Mouse (Mus musculus): ENCODE results near the gene Mef2d. TPM values are rescaled to one million over a fixed set of nuclear protein-coding genes. Genes with fewer than 3 reads are reported as not detected.
A peak's percentile ranks its signal among the peaks of the same experiment; 100 is the strongest.
"Not testable (repeated sequence)": the region's sequence is repeated elsewhere in the genome, so short reads cannot be mapped to it uniquely, and the experiment has no call there.

Mef2d gene
- total RNA-seq, 4 experiments from 2014 or later = 190 to 208 (median 194) TPM

DNA sequence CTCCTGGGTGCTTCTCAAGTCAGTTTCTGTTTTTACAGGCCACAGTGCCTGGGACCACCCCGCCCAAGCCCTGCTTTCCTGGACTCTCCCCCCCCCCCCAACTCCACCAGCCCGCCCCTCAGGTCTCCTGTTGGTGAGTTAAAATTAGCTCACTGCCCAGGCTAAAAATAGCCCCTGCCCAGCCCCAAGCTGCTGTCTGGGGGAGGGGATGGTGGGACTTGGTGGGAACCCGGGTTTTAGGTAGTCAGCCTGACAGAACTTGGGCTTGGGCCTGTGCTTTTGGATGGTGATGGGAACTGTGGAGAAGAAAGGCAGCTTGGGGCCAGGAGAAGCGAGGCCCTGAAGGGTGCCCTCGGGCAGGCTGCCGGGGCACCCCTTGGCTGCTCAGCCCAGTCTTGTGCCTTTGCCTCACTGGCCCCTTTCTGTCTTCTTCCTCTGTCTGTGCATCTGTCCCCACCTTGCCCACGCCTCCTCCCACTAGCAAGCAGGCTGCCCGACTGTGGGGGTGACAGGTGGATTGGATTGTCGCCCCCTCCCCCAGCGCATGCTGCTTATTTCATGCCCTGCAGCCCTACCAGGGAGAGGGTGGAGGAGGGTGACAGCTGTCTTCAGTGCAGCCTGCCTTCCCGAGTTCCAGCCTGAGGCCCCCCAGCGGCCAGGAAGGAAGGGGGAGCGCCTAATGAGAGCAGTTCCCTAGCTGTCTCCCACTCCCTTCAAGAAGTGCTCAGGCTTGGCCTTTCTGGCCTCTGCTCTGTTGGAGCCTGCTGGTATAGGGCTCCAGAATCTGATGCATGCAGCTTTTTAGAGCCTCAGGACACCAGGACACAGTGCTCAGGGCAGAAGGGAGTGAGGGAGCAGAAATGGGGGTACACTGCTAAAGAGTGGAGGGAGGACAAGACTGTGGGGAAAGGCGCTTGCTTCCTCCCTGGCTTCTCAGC, 8.2 kb downstream of the Mef2d start:
- peak in 1 of 2 experiments; percentile 85 for DNase-seq (ENCODE audit: low spot score in 2 of 2)

DNA sequence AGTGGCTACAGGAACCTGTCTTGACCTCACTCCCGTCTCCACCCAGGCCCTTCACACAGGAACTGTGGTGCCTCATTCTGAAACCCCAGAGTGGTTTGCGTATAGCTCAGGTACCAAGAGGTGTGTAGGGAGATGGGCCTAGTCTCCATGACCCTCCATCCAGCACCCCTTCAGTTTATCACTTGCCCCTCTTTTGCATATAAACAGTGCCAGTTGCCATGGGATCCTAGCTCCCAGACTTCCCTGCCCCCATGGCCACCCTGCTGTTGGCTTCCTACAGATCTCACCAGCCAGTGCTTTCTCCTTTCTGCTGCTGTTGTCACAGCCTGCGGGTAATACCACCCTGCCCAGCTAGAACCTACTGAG, 8.8 kb downstream of the Mef2d start:
- DNase-seq (ENCODE audit: low spot score in 2 of 2) = no peak

DNA sequence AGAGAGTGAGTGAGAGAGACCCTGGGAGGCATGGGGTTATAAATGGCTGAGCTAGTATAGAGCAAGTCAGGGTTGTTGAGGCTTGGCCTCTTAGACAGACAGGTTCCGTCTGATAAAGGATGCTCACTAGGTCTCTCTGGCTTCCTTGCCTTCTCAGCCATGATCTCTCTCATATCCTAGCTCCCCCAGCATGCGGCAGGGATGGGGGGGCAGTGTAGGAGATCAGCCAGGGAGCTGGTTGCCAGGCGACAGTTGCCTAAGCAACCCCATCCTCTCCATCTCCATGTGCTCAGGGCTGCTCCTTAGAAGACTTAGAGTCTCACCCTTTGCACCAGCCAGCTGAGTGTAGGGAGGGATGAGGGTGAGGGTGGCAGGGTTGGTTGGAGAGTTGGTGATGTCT, 9.9 kb downstream of the Mef2d start:
- peak; percentile 81 to 90 for DNase-seq (ENCODE audit: low spot score in 2 of 2)

DNA sequence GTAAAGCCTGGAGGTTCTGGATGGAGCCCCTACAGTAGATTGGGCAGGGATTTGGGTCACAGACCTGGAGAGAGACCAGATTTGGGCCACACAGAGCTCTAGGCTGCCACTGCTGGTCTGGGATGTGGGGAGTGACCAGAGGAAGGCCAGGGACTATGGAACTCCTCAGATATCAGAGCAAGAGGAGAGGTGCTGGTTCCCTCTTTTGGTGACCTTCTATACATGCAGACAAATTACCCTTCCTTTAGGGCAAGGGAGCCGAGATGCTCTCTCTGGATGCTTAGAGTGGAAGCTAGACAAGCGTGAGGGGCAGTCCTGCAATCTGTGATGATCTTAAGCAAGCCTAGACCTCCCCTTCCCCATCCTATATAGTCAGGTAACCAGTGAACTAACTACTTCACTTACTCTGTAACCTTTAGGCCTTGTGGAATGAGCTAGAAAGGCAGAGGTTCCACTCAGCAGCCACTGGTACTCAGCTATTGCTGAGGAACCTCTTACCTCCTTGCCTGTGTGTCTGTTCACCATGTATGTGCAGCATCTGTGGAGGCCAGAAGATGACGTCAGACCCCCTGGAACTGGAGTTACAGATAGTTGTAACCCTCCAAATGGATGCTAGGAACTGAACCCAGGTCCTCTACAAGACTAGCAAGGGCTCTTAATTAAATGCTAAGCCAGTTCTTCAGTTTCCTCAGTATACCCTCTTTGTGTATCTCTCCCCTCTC, 11.3 kb downstream of the Mef2d start:
- no peak for DNase-seq (ENCODE audit: low spot score in 2 of 2)

DNA sequence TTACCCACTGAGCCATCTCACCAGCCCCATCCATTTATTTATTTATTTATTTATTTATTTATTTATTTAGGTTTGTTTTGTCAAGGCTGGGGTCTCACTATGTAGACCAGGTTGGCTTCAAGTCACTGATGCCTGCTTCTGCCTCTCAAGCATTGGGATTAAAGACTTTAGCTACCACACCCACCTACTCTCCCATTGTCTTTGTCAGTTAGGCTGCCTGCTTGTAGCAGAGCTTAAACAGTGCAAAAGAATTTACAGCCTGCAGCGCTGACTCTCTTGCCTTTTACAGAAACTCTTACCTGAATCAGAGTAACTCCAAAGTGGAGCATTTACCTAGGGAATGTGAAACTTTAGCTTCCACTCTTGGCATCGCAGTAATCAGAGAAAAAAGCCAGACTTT, 12.1 kb downstream of the Mef2d start:
- DNase-seq (ENCODE audit: low spot score in 2 of 2) = no peak

DNA sequence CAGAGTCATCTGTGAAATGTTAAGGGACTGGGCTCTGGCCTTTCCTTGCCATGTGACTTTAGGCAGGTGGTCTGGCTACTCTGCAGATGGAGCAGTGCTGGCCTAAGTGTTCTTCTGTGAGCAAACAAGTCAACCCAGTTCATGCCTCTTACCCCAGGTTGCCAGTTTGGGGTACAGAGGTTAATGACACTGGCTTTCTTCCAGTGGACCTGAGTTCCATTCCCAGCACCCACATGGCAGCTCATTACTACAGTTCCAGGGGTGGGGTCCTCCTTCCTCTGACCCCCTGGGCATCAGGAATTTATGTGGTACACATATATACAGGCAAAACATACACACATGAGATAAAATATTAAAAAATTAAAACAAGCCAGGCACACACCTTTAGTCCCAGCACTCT, 14.6 kb downstream of the Mef2d start:
- no peak for DNase-seq (ENCODE audit: low spot score in 2 of 2)

DNA sequence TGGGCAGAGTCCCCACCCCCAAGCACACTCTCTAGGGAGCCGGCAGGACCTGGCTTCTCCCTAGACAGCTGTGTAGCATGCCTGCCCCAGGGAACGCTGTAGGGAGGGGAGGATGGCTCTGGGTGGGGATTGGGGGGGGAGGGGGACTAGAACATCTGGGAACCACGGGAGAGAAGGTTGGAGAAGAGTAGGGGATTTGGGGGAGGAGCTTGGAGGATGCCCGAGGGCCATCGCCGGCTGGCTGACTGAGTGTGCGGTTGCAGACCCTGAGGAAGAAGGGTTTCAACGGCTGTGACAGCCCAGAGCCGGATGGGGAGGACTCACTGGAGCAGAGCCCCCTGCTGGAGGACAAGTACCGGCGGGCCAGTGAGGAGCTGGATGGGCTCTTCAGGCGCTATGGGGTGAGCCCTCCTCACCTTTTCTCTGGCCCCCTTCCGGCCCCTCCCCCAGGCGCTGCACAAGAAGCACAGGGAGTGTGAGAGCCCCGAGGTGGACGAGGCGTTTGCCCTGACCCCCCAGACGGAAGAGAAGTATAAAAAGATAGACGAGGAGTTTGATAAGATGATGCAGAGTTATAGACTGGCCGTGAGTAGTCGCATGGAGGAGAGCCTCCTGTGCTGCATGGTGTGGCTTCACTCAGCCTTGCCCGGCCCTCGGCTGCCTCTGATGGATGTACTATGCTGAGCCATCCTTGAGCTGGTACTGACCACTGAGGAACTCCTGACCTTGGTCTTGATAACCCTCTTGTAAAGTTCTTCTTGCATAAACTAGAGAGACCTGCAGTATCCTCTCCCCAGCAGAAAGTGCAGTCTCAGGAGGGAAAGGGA, 15.8 kb downstream of the Mef2d start:
- DNase-seq (ENCODE audit: low spot score in 2 of 2) = no peak

DNA sequence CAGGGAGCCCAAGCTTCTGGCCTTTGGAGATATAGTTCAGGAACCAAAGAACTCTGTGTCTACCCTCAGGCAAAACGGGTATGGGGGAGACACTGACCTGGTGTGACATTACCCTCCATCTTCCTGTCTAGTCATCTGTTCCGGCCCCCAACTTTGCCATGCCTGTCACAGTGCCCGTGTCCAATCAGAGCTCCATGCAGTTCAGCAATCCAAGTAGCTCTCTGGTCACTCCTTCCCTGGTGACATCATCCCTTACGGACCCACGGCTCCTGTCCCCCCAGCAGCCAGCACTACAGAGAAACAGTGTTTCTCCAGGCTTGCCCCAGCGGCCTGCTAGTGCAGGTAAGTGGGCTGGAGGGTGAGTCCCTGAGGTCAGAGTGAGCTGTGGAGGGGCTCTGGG, 16.8 kb downstream of the Mef2d start:
- no peak for DNase-seq (ENCODE audit: low spot score in 2 of 2)

DNA sequence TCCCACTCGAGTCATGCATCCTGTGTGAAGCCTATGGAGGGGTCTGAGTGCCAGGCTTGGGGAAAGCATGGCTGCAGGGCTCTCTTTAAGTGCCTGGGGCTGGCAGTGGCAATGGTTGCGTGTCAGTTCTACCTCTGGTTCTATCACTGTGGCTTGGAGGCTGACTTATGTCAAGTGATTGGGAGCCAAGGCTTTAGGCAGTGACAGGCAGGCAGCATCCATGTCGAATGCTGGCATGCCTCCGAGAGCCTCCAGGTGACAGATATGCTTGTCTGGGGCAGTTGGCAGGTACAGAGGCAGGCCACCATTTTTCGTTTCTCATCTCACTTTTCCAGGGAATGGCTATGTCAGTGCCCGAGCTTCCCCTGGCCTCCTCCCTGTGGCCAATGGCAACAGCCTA, 18.7 kb downstream of the Mef2d start:
- no peak for DNase-seq (ENCODE audit: low spot score in 2 of 2)

DNA sequence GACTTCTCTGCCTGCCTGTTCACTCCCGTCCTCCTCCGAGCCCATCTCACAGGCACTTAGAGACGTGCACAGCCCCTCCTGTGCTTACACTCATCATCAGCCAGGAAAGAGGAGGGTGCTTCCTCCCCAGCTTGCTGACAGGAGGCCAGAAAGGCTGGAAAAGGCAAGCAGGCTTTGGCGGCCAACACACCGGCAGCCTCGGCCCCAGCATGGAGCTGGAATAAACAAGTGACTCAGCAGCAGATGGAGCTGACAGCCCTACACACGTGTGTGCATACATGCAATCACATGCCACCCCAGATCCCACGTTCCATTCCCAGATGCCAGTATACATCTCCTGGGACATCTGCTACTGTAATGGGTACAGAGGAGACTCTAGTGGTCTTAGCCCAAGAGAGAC, 20.1 kb downstream of the Mef2d start:
- peak in 1 of 2 experiments; percentile 79 for DNase-seq (ENCODE audit: low spot score in 2 of 2)

DNA sequence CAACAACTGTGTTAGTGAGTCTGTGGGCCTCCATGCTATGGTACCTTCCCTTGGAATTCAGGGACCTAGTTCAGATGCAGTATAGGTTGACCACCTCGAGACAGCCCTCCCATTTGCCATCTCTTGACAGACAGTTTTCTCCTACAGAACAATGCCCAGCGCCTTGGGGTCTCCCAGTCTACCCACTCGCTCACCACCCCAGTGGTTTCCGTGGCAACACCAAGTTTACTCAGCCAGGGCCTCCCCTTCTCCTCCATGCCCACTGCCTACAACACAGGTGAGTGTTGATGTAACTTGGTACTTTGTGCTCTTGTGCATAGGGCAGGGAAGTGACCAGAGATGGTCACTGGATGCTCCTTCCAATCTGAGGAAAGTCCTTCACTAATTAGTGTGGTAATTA, 20.6 kb downstream of the Mef2d start:
- DNase-seq (ENCODE audit: low spot score in 2 of 2) = no peak

DNA sequence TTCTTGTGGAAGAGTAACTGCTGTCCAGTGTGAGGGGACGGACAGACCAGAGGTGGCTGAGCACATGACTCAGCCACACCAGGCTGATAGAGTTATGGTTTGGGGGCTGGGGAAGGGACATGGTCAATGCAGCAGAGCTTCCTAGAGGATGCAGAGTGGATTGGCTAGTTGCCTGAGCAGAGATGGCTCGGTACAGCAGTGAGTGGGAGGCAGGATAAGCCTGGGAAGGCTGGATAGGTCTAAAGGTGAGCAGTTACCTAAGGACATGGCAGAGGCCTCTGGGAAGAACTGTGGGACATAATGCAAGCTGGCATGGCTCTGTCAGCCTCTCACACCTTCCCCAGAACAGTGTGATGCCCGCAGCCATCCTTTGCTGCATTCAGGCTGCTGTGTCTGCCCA, 21.7 kb downstream of the Mef2d start:
- no peak for DNase-seq (ENCODE audit: low spot score in 2 of 2)

DNA sequence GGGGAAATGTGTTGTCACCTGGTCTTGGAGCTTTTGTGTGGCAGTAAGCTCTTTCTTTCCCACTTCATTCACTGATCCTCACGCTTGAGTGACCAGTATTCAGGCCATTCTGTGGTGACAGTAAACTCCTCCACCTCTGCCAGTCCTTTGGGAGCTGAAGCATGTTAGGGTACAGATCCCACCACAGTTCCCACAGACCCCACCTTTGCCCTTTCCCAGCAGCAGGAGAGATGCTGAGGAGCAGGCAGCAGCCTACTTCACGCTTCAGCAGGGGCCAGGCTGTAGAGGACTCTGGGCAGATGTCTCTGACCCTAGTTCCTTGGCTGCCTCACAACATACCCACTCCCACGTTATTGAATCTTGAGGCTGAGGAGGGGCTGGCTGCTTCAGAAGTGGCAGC, 22.1 kb downstream of the Mef2d start:
- no peak for DNase-seq (ENCODE audit: low spot score in 2 of 2)

DNA sequence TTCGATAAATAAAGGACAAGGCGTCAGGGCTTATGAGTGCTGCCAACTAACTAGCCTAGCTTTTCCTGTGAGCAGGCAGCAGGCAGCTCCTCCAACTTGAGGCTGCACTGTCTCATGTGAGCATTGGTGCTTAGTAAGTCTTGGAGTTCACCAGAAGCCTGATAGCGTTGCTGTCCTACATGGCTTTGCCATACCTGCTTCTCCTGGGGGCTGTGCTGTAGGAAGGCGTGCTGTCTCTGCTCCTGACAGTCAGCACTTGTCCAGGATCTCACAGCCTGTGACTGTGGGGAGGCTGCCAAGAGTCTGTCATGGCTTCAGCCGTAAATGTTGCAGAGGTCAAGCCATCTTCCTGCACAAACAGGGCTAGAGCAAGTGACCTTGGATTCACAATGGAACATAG, 23.9 kb downstream of the Mef2d start:
- DNase-seq (ENCODE audit: low spot score in 2 of 2) = no peak

DNA sequence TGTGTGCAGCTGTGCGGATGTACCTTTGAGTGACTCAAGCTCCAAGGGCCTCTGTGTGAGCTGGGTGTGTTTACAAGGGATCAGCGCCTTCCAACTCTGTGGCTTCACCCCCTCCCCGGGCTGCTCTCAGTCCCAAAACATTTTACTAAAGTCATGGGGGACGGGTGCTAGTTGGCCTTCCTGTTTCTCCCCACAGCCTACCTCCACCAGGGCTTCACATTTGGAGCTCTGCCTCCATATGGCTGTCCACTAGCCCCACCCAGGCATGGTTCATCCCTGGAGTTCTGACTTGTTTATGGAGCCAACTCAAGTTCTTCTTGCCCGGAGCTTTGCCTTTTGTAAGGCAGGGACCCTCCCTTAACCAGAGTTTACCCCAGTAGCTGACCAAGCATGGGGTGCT, 28.2 kb downstream of the Mef2d start:
- no peak for DNase-seq (ENCODE audit: low spot score in 2 of 2)

DNA sequence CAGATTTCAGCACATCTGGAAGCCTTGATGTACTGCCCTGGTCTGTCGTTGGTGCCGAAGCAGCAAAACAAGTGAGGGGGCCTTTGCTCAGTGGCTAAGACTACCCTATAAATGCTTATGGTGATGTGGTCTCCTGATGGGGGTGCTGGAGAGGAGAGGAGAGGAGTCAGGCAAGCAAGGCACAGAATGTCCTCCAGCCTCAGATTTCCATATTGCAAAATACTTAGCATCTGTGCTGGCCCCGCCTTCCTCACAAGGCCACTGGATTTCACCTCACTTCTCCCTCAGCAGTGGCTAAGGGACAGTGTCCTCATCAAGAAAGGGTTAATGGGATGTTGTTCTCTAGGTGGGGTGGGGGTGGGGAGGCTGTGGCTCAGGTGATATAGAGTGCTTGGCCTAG, 30.3 kb downstream of the Mef2d start:
- no peak for DNase-seq (ENCODE audit: low spot score in 2 of 2)

DNA sequence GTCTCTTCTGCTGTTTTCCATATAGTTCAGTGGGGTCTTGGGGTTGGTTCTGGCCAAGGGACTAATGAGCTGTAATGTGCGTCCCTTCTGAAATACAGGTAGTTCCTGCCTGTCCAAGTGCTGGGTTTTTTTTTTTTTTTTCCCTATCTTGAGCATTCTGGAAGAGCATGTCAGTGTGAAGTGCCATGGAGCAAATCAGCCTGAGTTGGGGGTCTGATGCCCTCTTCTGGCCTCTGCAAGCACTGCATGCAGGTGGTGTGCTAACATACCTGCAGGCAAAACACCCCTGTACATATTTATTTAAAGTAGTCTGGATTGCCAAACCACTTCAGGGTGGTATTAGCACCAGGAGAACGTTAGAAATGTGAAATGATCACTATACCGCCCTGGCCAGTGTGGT, 31.2 kb downstream of the Mef2d start:
- no peak for DNase-seq (ENCODE audit: low spot score in 2 of 2)

DNA sequence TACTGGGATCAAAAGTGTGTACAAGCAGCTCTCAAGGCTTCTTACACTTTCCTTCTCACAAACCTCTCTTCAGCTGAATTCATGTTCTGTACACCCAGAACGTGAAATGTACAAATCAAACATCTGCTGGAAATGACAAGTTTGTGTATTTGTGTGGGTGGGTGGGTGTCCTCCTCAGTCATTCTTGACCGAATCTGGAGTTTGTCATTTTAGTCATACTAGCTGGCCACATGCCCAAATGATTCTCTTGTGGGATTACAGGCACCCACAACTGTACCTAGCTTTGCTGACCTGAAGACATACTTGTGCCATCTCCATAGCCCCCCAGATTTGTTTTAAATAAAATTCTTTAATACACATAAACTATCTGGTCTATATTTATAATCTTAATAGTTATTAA, 32.7 kb downstream of the Mef2d start:
- DNase-seq (ENCODE audit: low spot score in 2 of 2) = no peak

DNA sequence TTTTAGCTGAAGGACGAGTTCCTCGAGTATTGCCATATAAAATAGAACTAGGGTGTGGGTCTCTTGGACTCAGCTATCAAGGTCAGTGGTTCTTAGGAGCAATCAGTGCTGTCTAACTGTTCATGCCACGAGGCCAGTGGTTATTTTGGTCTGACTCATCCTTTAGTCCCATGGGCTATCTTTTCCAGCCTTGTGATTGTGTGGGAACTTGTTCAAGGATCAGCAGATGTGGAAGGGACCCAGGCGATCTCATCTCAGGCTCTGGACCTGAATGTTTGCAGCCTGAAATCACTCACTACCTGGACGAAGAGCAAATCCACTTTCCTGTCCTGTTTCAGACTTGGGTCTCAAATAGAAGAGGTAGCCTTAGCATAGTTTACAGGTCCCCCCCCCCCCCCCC, 34.9 kb downstream of the Mef2d start:
- no peak for DNase-seq (ENCODE audit: low spot score in 2 of 2)

DNA sequence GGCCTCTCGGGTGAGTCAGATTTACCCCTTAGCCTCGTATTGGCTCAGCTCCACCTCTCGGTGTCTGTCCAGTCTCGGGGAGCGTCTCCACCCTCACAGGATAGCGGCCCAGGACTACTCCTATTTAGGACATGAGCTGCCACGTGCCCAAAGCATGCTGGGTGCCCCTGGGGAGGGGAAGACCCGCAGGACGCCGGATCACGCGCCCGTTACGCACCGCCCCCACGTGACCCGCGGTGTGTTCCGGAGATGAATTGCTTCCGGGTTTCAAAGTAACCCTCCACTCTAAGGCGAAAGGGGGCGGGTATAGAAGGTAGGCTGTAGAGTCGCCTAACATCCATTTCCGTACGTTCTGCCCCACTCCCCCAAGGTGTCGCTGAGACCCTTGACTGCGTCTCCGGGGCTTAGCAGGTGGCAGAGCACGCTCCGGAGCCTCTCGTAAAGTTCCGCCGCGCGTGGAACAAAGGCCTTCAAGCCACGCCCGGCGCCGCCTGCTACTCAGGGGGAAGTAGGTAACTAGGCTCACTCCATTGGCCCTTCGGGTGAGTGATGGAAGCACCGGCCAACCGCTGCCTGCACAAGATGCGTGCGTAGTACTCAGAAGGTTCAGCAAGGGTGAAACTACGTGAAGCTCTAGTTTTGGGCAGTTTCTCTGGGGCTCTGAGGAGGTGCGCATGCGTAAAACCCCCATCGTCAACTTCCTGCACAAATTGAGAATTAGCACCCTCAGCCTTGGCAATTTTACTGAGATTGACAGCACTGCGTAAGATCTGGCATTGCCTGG, 35.6 kb downstream of the Mef2d start:
- DNase-seq (ENCODE audit: low spot score in 2 of 2) = peak; percentile 99 to 100

DNA sequence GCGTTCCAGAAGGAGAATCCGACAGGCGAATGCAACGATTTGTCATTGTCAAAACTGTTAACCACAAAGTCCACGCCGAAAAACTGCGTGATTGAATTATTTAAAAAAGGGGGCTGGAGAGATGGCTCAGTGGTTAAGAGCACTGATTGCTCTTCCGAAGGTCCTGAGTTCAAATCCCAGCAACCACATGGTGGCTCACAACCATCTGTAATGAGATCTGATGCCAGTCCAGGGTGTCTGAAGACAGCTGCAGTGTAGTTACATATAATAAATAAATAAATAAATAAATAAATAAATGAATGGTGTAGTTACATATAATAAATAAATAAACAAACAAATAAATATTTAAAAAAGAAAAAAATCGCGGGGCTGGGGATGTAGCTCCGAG, 36.2 kb downstream of the Mef2d start:
- not testable (repeated sequence) for DNase-seq (ENCODE audit: low spot score in 2 of 2)
